Mouse (Mus musculus) ovary, adult 2 months (tissue): ENCODE data around the gene Mcidas. TPM values are rescaled to one million over a fixed set of nuclear protein-coding genes. Genes with fewer than 3 reads are reported as not detected.

Experiments
- polyA plus RNA-seq: library from polyadenylated mRNA; depleted of rRNA; stranded (reverse); fragments of >200 nt; gene quantifications from 2 replicates; pipeline ENCODE4 v1.2.3, GENCODE M21; 2012; rRNA removed

Mcidas gene
- 0.21 and 0.39 TPM in 2 replicates for polyA plus RNA-seq

GRCm38 (mm10) chr13:112993531-112994152 is at the start of gene Mcidas:
TSS of gene Mcidas (plus strand) at chr13:112993845.

GRCm38 (mm10) chr13:112987532-112987943 is 6.1 kb upstream of the Mcidas start, which contains the start of gene Ccno:
TSS of gene Ccno (plus strand) at chr13:112987802.

DNA sequence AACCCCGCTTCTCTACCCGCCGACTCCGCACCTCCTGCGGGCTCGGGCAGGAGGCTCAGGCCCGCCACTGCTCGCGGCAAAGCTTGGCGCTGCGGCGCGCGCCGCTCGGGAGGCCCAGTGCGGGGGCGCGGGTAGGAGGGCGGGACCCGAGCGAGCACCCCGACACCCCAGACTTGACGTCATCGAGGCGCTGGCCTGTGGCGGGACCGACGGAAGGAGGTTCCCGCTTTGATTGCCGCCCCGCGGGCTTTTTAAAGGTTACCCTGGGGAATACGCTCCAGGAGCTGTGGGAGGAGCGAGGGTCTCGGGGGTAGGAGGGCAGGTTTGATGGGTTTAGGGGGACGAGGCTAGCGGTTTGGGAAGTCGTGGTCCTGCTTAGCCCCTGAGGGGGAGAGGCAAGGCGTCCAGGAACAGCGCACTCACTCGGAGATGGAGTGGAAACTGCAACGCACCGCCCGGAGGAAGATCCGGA is 41.3 kb downstream of the Mcidas start, which contains the start of gene Cdc20b:
Cdc20b (plus strand) TSS at position 162 of the 472 bp plus-strand sequence.

DNA sequence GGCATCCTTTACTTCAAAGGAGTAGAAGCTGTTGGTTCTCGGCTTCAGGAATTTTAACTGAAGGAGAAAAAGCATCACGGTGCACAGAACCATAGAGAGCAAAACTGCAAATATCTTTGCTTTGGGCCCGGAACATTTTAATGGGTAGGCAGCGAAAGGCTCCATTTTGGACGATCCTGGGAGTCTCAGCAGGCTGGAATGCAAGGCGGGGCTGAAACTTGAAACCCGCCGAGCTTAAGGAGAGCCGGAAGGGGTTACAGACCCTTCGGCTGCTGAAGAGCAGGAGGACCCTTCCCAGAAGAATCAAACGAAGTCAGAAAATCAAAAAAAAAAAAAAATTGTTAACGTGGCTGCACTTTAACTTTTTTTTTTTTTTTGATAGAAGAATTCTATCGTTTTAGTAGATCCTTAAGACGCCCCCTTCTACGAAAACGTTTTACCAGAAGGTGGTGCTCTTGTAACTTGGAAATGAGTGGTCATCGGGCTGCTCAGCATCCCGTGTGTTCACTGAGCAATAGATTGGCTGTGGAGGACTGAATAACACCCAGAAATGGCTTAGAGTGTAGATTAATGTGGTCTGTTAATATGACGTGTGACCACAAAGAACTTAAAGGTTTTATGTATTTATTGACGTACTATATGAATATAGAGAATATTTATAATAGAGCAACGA is 52.7 kb downstream of the Mcidas start, which contains the start of gene Gpx8:
Gpx8 (minus strand) TSS at position 200 of the 673 bp plus-strand sequence.

Other genes starting within 250 kb of the Mcidas start
- gene Plpp1, start 193.1 kb upstream of the Mcidas start, polyA plus RNA-seq = 34.9 and 38.9 TPM in 2 replicates
- gene Mtrex, start 66.4 kb upstream of the Mcidas start, polyA plus RNA-seq = 3.6 and 4.5 TPM in 2 replicates
- 3.4 and 4.3 TPM in 2 replicates for gene Dhx29, start 66.4 kb upstream of the Mcidas start, polyA plus RNA-seq
- 56.9 and 58.4 TPM in 2 replicates for gene Ccno, start 6.0 kb upstream of the Mcidas start, polyA plus RNA-seq
- 0.16 and 0.31 TPM in 2 replicates for gene Cdc20b, start 41.3 kb downstream of the Mcidas start, polyA plus RNA-seq
- 4.3 and 6.0 TPM in 2 replicates for gene Gpx8, start 52.6 kb downstream of the Mcidas start, polyA plus RNA-seq
- gene Gzma, start 107.1 kb downstream of the Mcidas start, polyA plus RNA-seq = 0.19 TPM in 1 of 2 replicates, not detected in the other
- gene Esm1, start 215.8 kb downstream of the Mcidas start, polyA plus RNA-seq = 1.0 and 1.2 TPM in 2 replicates
- gene Gzmk, start 232.1 kb downstream of the Mcidas start, polyA plus RNA-seq = not detected in 2 replicates